19 mouse cellular contexts compared by ENCODE assay signal in genomic region chr1:59986626-59987025, GRCm38 (mm10). TPM values are rescaled to one million over a fixed set of nuclear protein-coding genes. Genes with fewer than 3 reads are reported as not detected.
"Had no signal": no experiment of that assay in that cellular context is flagged by ENCODE, and none has a peak within 500 bp of the region (broad histone marks: within the 10 kb centered on the region; RNA-seq: fewer than 3 reads in every experiment).

No protein-coding gene starts in this region.

- H3K4me1 ChIP-seq: lung, embryonic 15.5 days; midbrain, embryonic 10.5 days; midbrain, embryonic 12.5 days; neural tube, embryonic 13.5 days; neural tube, embryonic 15.5 days; stomach, embryonic 15.5 days had no signal

- DNase-seq: liver, postnatal 0 days; lung, adult 2 months; lung, postnatal 14 days; lung, postnatal 36 days; midbrain, embryonic 14.5 days; right cerebral cortex, postnatal 14 days; thymus, adult 2 months; thymus, postnatal 25 days; thymus, postnatal 4 days had no signal

- H3K27me3 ChIP-seq: lung, embryonic 15.5 days; megakaryocyte, embryonic 14.5 days; midbrain, embryonic 12.5 days; neural tube, embryonic 13.5 days; neural tube, embryonic 15.5 days; stomach, embryonic 15.5 days had no signal

- H3K4me3 ChIP-seq: lung, embryonic 15.5 days; megakaryocyte, embryonic 14.5 days; midbrain, embryonic 10.5 days; midbrain, embryonic 12.5 days; myocyte; neural tube, embryonic 13.5 days; neural tube, embryonic 15.5 days; stomach, embryonic 15.5 days had no signal

- H3K27ac ChIP-seq: lung, embryonic 15.5 days; macrophage; midbrain, embryonic 10.5 days; midbrain, embryonic 12.5 days; neural tube, embryonic 13.5 days; neural tube, embryonic 15.5 days; stomach, embryonic 15.5 days; stomach, postnatal 0 days had no signal

RNA-seq across cellular contexts. Expression of gene Ica1l, which starts 56.4 kb away (rescaled TPM):
- polyA plus RNA-seq: macrophage had no signal
